Mouse (Mus musculus): ENCODE measurements at regions not wholly inside any gene's neighbourhood (a gene's known extent, or its start where the extent isn't known, plus 50 kb on each side); places are given as distances from the start of the nearest gene placed in this dataset.

GRCm38 (mm10) chr2:159428201-159428600, 633.6 kb downstream of the Dhx35 start:
- Histone ChIP-seq H3K9ac (ENCODE audit: low read depth, low read length) (no peak overlapping the region), H3K4me3 (no peak overlapping the region), H3K36me3 (ENCODE audit: control insufficient read depth, insufficient read depth, low read length) (no peaks in the 10 kb centered on the region), H3K4me1 (ENCODE audit: control insufficient read depth, insufficient read depth, low read length) (no peaks in the 10 kb centered on the region), H3K79me2 (replicated peaks; ENCODE audit: control insufficient read depth, insufficient read depth, low read length) (no peaks in the 10 kb centered on the region), H3K27ac (no peak overlapping the region), H3K27me3 (ENCODE audit: control insufficient read depth, insufficient read depth, low read length) (no peaks in the 10 kb centered on the region)
- TF ChIP-seq EP300 (IDR thresholded peaks at IDR 0.05; ENCODE audit: insufficient read depth, low read depth, low read length) (no peak), CTCF (IDR thresholded peaks at IDR 0.05) (no peak), POLR2A (IDR thresholded peaks at IDR 0.05; ENCODE audit: insufficient read depth, low read depth, low read length) (no peak)
- WGBS: 17% methylated on average over 1 of the region's 1 CpGs
- intact Hi-C loops (cut with DNase I): loop anchor here (10.0 kb wide), 1 partner anchor 577 kb away; no protein-coding TSS in a partner anchor
- DNase-seq: no peak

- WGBS: 59% methylated on average over 5 of the region's 5 CpGs
- no peaks in the 10 kb centered on the region for H3K4me1 ChIP-seq (ENCODE audit: control insufficient read depth, insufficient read depth, low read length)
- TF ChIP-seq EP300 (IDR thresholded peaks at IDR 0.05; ENCODE audit: insufficient read depth, low read depth, low read length): no peak
Measured at GRCm38 (mm10) chr2:159430577-159431329, 636.1 kb downstream of the Dhx35 start.

GRCm38 (mm10) chr2:159438961-159439360, 644.4 kb downstream of the Dhx35 start:
- no peaks in the 10 kb centered on the region for H3K36me3 ChIP-seq (ENCODE audit: control insufficient read depth, insufficient read depth, low read length)
- H3K9ac ChIP-seq (ENCODE audit: low read depth, low read length): no peak overlapping the region
- H3K79me2 ChIP-seq (replicated peaks; ENCODE audit: control insufficient read depth, insufficient read depth, low read length): no peaks in the 10 kb centered on the region
- 78% methylated on average over 6 of the region's 6 CpGs for WGBS
- no peaks in the 10 kb centered on the region for H3K27me3 ChIP-seq (ENCODE audit: control insufficient read depth, insufficient read depth, low read length)
- no peaks in the 10 kb centered on the region; the same call in none of the 2 replicates for H3K4me1 ChIP-seq (ENCODE audit: control insufficient read depth, insufficient read depth, low read length)
- TF ChIP-seq POLR2A (IDR thresholded peaks at IDR 0.05; ENCODE audit: insufficient read depth, low read depth, low read length) (no peak), CTCF (IDR thresholded peaks at IDR 0.05) (no peak), EP300 (IDR thresholded peaks at IDR 0.05; ENCODE audit: insufficient read depth, low read depth, low read length) (no peak)
- H3K4me3 ChIP-seq: no peak overlapping the region
- DNase-seq: no peak
- no peak overlapping the region for H3K27ac ChIP-seq
- intact Hi-C loops (cut with DNase I): no loop called here

More at GRCm38 (mm10) chr2:159430577-159431329, 636.1 kb downstream of the Dhx35 start:
- Histone ChIP-seq H3K79me2 (replicated peaks; ENCODE audit: control insufficient read depth, insufficient read depth, low read length) (no peaks in the 10 kb centered on the region), H3K36me3 (ENCODE audit: control insufficient read depth, insufficient read depth, low read length) (no peaks in the 10 kb centered on the region), H3K4me3 (no peak overlapping the region), H3K9ac (ENCODE audit: low read depth, low read length) (no peak overlapping the region), H3K27me3 (ENCODE audit: control insufficient read depth, insufficient read depth, low read length) (no peaks in the 10 kb centered on the region), H3K27ac (no peak overlapping the region)
- intact Hi-C loops (cut with DNase I): no loop called here
- no peak for DNase-seq

GRCm38 (mm10) chr2:159443581-159443980, 649.0 kb downstream of the Dhx35 start:
- DNase-seq: peak in 1 of 2 experiments; percentile 28
- WGBS: 38% methylated on average over 8 of the region's 8 CpGs

GRCm38 (mm10) chr2:159446434-159446833, 651.8 kb downstream of the Dhx35 start:
- Histone ChIP-seq H3K9ac (ENCODE audit: low read depth, low read length) (no peak overlapping the region), H3K27me3 (ENCODE audit: control insufficient read depth, insufficient read depth, low read length) (no peaks in the 10 kb centered on the region), H3K4me3 (no peak overlapping the region), H3K79me2 (replicated peaks; ENCODE audit: control insufficient read depth, insufficient read depth, low read length) (no peaks in the 10 kb centered on the region), H3K36me3 (ENCODE audit: control insufficient read depth, insufficient read depth, low read length) (no peaks in the 10 kb centered on the region), H3K4me1 (ENCODE audit: control insufficient read depth, insufficient read depth, low read length) (no peaks in the 10 kb centered on the region; the same call in 1 of the 2 replicates), H3K27ac (no peak overlapping the region)
- 68% methylated on average over 5 of the region's 5 CpGs for WGBS
- intact Hi-C loops (cut with DNase I): no loop called here
- TF ChIP-seq POLR2A (IDR thresholded peaks at IDR 0.05; ENCODE audit: insufficient read depth, low read depth, low read length): no peak
- TF ChIP-seq EP300 (IDR thresholded peaks at IDR 0.05; ENCODE audit: insufficient read depth, low read depth, low read length): no peak
- no peak for TF ChIP-seq CTCF (IDR thresholded peaks at IDR 0.05)
- DNase-seq: no peak

More at GRCm38 (mm10) chr2:159443581-159443980, 649.0 kb downstream of the Dhx35 start:
- no peaks in the 10 kb centered on the region for H3K36me3 ChIP-seq (ENCODE audit: control insufficient read depth, insufficient read depth, low read length)
- H3K79me2 ChIP-seq (replicated peaks; ENCODE audit: control insufficient read depth, insufficient read depth, low read length): no peaks in the 10 kb centered on the region
- TF ChIP-seq POLR2A (IDR thresholded peaks at IDR 0.05; ENCODE audit: insufficient read depth, low read depth, low read length) (no peak), CTCF (IDR thresholded peaks at IDR 0.05) (peak; percentile 68)
- H3K4me1 ChIP-seq (ENCODE audit: control insufficient read depth, insufficient read depth, low read length): no peaks in the 10 kb centered on the region; the same call in 1 of the 2 replicates
- no peaks in the 10 kb centered on the region for H3K27me3 ChIP-seq (ENCODE audit: control insufficient read depth, insufficient read depth, low read length)
- H3K4me3 ChIP-seq: no peak overlapping the region
- no peak overlapping the region for H3K9ac ChIP-seq (ENCODE audit: low read depth, low read length)
- H3K27ac ChIP-seq: no peak overlapping the region
- intact Hi-C loops (cut with DNase I): loop anchor here (5.0 kb wide), 1 partner anchor 74 kb away; no protein-coding TSS in a partner anchor

- Histone ChIP-seq H3K9ac (ENCODE audit: low read depth, low read length) (no peak overlapping the region), H3K4me1 (ENCODE audit: control insufficient read depth, insufficient read depth, low read length) (peaks cover 1% of the 10 kb centered on the region), H3K36me3 (ENCODE audit: control insufficient read depth, insufficient read depth, low read length) (no peaks in the 10 kb centered on the region), H3K27ac (no peak overlapping the region), H3K4me3 (no peak overlapping the region), H3K27me3 (ENCODE audit: control insufficient read depth, insufficient read depth, low read length) (no peaks in the 10 kb centered on the region), H3K79me2 (replicated peaks; ENCODE audit: control insufficient read depth, insufficient read depth, low read length) (no peaks in the 10 kb centered on the region)
- DNase-seq: no peak
- no peak for TF ChIP-seq CTCF (IDR thresholded peaks at IDR 0.05)
- TF ChIP-seq EP300 (IDR thresholded peaks at IDR 0.05; ENCODE audit: insufficient read depth, low read depth, low read length): no peak
- no peak for TF ChIP-seq POLR2A (IDR thresholded peaks at IDR 0.05; ENCODE audit: insufficient read depth, low read depth, low read length)
- 75% methylated on average over 5 of the region's 5 CpGs for WGBS
- intact Hi-C loops (cut with DNase I): no loop called here
Measured at GRCm38 (mm10) chr2:159446886-159447285, 652.3 kb downstream of the Dhx35 start.
